Mouse (Mus musculus): Measurements from ENCODE around the gene Pip5k1c. TPM values are rescaled to one million over a fixed set of nuclear protein-coding genes. Genes with fewer than 3 reads are reported as not detected.

Gene Pip5k1c
- total RNA-seq, 2 experiments from 2014 or later, result 9.6 to 10.8 TPM

DNA sequence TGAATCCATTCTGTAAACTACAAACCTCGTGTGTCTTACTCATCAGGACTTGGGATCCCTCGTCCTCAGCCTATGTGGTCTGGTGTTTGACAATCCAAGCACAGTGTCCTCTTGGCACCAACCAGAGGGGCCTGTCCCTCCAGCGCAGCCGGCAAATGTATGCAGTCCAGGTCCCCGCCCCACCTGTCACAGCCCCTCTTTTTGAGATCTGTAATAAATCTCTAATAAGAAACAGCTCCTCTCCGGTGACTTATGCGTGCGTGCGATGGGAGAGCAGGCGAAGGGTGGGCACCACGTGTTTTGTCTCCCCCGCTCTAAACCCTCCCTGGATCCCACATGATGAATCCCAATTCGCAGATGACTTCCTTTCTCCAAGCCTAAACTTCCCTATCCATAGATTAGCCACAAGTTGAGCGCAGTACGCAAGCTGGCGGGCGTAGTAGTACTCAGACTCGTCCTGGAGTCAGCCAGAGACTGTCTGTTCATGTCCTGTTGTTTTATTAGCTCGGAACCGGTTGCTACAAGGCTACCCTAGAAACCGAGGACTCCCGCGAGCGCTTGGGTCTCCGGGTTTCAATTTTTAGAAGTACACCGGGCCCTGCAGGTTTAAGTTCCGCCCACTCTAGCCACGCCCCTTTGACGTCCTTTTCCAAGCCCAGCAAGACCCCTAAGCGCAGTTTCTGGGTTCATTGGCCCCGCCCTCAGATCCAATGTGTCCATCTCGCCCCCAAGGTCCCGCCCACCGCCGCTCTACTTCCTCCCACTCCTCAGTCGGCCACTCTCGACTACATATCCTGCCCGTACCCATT is 27.2 kb downstream of the Pip5k1c start:
- peak; percentile 35 for ATAC-seq (replicated peaks; ENCODE audit: low FRiP score, poor library complexity, severe bottlenecking)

DNA sequence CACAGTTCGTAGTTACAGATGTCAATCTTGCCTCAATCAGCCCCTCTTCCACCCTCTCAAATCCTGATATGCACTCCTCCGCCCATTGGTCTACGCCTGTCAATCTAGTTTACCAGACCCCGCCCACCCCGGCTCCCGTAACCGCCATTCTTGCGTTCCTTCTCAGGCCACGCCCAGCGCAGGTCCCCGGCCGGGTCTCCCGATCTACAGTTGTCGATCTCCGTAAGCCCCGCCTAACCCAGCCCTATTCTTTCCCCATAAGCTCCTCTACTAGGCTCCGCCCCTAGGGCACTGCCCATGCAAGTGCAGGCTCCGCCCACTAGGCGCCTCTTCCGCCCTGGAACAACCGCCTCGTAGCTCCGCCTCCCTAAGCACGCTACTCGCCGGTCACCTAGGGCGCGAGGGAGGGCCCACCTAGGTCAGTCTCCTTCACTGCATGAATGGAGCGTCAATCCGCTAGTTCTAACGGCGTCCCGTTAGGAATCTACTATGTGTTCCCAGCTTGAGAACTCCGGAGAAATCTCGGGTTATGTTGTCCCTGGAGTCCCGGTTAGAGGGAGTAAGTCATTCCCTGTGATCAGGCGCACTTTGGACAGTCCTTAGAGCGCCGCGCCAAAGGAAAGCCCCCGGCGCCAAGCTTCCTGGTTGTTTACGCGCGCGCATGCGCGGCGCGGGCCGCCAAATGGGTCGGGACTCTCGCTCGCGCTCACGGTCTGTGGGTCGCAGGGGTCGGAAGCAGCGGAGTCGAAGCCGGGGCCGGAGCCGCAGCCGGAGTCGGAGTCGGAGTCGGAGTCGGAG is 28.0 kb downstream of the Pip5k1c start, which contains the start of gene Cactin:
Cactin (plus strand) TSS at position 554 of the 798 bp plus-strand sequence.
- ATAC-seq (replicated peaks; ENCODE audit: low FRiP score, poor library complexity, severe bottlenecking), result peak; percentile 80

DNA sequence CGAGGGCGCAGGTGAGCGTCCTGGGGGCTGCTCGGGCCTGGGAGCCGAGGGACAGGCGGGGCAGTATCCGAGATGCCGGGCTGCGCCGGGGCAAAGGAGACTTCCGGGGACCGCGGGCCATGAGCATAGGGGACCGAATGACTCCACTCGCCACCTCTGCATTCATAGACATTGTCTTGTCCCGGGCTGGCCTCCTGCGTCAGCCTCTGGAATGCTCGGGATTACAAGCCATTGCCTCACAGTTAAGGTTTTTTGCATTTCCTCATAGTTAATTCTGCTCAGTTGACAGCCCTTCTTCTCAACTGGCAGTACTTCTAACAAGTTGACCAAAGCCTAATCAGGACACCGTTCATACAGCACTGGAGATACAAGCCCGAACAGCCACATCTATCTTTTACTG is 28.7 kb downstream of the Pip5k1c start:
- no peak for ATAC-seq (replicated peaks; ENCODE audit: low FRiP score, poor library complexity, severe bottlenecking)

DNA sequence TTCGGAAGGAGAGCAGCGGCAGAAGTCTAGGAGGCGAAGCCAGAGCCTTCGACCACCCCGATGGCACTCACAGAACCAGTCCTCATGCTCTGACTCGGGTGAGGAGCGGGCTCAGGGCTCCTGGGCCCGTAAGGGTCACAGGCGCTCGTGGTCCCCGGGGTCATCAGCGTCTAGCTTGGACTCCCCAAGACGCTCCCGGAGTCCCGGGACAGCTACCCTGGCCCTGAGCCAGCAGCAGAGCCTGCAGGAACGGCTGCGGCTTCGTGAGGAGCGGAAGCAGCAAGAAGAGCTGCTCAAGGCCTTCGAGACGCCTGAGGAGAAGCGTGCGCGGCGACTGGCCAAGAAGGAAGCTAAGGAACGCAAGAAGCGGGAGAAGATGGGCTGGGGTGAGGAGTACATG is 29.7 kb downstream of the Pip5k1c start:
- ATAC-seq (replicated peaks; ENCODE audit: low FRiP score, poor library complexity, severe bottlenecking), result no peak

DNA sequence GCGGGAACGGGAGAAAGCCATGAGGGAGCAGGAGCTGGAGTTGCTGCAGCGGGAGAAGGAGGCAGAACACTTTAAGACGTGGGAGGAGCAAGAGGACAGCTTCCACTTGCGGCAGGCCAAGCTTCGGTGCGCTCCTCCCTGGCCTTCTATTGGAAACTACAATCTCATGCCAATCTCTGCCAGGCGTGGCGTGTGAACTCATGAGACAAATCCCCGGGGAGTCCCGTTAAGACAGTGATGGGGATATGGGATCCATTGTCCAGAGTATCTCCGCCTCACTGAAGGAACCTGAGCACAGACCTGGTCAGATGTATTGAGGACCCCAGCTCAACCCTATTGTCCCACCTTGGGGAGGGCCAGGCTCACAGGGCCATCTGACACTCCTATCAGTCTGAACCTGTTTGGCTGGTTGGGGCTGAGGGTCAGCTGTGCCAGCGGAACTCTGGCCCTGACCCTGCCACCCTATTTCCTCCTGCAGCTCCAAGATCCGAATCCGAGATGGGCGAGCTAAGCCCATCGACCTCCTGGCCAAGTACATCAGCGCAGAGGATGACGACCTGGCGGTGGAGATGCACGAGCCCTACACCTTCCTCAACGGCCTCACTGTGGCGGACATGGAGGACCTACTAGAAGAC is 30.5 kb downstream of the Pip5k1c start:
- no peak for ATAC-seq (replicated peaks; ENCODE audit: low FRiP score, poor library complexity, severe bottlenecking)

GRCm38 (mm10) chr10:81323791-81324530 is 31.2 kb downstream of the Pip5k1c start:
- no peak for ATAC-seq (replicated peaks; ENCODE audit: low FRiP score, poor library complexity, severe bottlenecking)

- ATAC-seq (replicated peaks; ENCODE audit: low FRiP score, poor library complexity, severe bottlenecking), result no peak
Observed at GRCm38 (mm10) chr10:81325176-81325575, 32.4 kb downstream of the Pip5k1c start.

- no peak for ATAC-seq (replicated peaks; ENCODE audit: low FRiP score, poor library complexity, severe bottlenecking)
Observed at GRCm38 (mm10) chr10:81325781-81326180, 33.0 kb downstream of the Pip5k1c start.

DNA sequence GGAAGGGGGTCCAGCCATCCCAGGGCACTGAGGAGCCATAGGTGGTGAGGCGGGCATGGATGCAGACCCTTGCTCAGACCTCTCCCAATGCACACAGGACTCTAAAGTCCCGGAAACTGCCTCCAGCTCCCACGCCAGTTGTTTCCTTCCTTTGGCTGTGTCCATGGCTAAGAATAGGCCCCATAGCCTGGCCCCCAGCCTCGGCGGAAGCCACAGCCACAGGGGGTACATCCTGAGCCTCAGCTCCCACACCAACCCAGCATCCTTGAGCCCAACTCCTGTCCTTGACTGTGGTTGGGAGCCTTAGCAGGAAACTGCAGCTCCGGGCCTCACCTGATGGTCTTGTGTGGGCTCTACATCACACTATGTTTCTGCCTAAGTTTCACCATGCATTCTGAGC is 34.1 kb downstream of the Pip5k1c start:
- ATAC-seq (replicated peaks; ENCODE audit: low FRiP score, poor library complexity, severe bottlenecking), result no peak

- no peak for ATAC-seq (replicated peaks; ENCODE audit: low FRiP score, poor library complexity, severe bottlenecking)
Observed at GRCm38 (mm10) chr10:81327959-81328358, 35.2 kb downstream of the Pip5k1c start.

DNA sequence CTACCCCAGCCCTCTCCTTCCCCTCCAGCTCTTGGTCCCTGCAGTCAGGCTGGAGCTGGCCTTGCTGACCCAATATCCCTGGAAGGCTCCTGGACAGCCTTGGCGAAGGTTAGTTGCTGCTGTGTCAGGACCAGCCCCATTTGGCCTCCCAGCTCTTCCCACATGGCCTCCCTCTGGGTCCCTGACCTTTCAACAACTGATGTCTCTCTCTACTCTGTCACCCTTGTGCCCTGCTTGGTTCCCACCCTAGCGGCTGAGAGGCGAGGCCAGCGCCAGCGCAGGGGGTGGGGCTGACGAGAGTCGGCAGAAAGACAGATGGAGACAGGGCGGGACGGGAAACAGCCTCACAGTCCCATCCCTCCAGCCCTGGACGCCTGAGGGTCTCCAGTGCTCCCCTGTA is 35.6 kb downstream of the Pip5k1c start, which contains the start of gene Tbxa2r:
Tbxa2r (plus strand) TSS at position 346 of the 400 bp plus-strand sequence.
- ATAC-seq (replicated peaks; ENCODE audit: low FRiP score, poor library complexity, severe bottlenecking), result 0 out of 2 replicates have a peak, but pooled peaks have one; percentile 23

DNA sequence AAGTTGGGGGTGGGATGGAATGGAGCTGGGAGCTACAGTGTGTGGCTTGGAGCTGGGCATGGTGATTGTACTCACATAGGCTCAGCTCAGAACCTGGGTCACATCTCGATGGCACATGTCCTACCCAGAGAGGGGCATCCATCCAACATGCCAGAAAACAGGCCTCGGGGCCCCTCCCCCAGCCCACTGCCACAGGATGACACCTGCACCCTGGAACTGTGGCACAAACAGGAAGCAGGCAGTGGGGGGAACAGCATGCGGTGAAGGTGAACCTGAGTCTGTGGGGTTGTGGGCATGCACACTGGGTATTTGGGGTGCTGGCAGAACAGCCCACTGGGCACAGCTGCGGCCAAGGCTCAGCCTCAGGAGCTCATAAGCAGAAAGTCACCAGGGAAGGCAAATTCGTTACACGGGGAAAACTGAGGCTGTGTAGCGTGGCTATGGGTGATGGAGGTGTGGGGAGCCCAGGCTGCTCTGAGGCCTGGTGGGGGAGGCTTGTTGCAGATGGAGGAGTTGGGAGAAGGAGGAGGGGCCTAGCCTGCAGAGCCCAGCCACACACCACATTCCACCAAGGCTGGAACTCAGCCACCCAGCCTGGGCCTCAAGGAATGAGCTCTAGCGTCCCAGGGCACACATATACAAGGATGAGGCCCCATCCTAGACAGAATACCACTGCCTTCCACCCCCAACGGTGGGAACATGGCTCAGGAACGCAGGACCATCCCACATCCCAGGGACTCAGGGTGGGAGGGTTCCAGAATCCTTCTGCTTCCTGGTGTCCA is 36.6 kb downstream of the Pip5k1c start:
- no peak for ATAC-seq (replicated peaks; ENCODE audit: low FRiP score, poor library complexity, severe bottlenecking)

DNA sequence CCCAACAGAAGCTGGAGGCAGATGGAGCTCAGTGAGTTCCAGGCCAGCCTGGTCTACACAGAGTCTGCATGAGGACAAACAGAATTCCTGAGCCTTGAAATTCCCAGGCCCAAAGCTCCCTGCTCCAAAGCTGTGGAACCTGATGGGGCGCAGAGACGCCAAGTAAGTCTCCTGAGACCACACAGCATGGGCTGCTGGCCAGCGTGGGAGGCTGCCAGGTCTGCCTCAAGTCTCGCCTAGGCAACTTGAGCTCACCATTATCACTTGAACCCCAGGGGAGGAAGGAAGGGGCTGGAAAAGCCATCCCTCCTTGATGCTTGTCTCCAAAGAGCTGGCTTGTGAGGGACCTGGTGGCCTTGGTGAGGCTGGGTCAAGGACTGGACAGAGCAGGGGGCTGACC is 37.2 kb downstream of the Pip5k1c start:
- no peak for ATAC-seq (replicated peaks; ENCODE audit: low FRiP score, poor library complexity, severe bottlenecking)

DNA sequence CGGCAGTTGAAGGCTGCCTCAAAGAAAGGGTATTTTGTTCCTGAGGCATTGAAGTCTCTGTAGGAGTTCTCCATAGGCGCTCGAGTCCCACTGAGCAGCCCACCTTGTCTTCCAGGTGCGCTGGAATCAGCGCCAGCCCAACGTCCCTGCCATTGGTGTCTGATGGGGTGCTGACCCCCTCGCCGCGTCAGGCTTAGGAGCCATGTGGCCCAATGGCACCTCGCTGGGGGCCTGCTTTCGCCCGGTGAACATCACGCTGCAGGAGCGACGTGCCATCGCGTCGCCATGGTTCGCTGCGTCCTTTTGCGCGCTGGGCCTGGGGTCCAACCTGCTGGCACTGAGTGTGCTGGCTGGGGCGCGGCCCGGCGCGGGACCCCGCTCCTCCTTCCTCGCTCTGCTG is 39.5 kb downstream of the Pip5k1c start:
- ATAC-seq (replicated peaks; ENCODE audit: low FRiP score, poor library complexity, severe bottlenecking), result no peak

- no peak for ATAC-seq (replicated peaks; ENCODE audit: low FRiP score, poor library complexity, severe bottlenecking)
Observed at GRCm38 (mm10) chr10:81334324-81334723, 41.6 kb downstream of the Pip5k1c start.

DNA sequence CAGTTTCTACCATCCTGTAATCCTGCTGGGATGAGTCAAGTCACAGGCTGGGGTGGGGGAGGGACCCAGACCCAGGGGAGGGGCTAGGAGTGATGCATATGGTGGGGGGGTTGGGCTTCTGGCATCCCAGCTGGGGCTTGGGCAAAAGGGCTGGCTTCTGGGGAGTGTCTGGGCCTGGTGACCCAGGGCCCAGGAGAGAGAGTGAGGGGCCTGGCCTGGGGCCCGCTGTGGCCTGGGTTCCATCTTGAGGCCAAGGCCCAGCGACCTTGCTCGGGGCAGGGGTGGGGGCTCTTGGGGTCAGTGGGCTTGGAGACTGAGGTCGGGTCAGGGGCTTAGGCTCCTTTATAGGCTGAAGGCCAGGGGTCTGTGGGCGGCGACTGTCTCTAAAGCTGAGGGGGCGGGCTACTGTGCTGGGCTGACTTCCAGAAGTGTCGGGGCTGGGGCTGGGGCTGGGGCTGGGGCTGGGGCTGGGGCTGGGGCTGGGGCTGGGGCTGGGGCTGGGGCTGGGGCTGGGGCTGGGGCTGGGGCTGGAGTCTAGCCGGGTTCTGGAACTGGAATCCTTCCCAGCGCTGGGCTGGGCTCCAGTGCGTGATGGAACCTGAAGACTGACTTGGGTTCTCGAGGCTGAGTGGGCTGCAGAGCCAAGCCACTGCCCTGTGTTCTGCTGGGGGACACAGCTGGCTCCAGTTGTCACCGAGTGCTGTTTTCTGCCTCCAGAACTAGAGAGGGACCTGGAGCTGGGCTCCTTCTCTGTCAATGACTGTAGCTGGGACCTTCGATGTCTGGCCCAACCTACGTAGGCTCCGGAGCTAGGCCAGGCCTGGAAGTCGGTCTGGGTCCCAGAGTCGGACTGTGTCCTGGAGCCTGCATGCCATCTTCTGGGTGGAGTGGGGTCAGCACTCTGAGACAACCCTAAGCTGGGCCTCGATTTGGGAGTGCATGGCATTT is 42.9 kb downstream of the Pip5k1c start:
- no peak for ATAC-seq (replicated peaks; ENCODE audit: low FRiP score, poor library complexity, severe bottlenecking)

- no peak for ATAC-seq (replicated peaks; ENCODE audit: low FRiP score, poor library complexity, severe bottlenecking)
Observed at GRCm38 (mm10) chr10:81336558-81336957, 43.8 kb downstream of the Pip5k1c start.
